Comparison of ENCODE assay signal across 14 mouse cellular contexts in genomic region chr17:48917411-48917810, GRCm38 (mm10). TPM values are rescaled to one million over a fixed set of nuclear protein-coding genes. Genes with fewer than 3 reads are reported as not detected.
A peak's percentile ranks its signal among the peaks of the same experiment; 100 is the strongest.
DNase-seq lines count a peak whose midpoint lies in the region; ATAC-seq and TF ChIP-seq lines count a peak whose summit lies in the region.
"Had no signal": no experiment of that assay in that cellular context is flagged by ENCODE, and none has a peak within 500 bp of the region (broad histone marks: within the 10 kb centered on the region; RNA-seq: fewer than 3 reads in every experiment).

No protein-coding gene starts in this region.

- no peak overlapping the region for H3K4me3 ChIP-seq in heart, embryonic 11.5 days (ENCODE audit: low read depth, low read length)
- H3K4me3 ChIP-seq in midbrain, embryonic 14.5 days (replicated peaks; ENCODE audit: low read depth, low read length) = no peak overlapping the region
- no peak overlapping the region for H3K4me3 ChIP-seq in midbrain, embryonic 11.5 days (ENCODE audit: low read depth, low read length)
- H3K4me3 ChIP-seq in myocyte = no peak overlapping the region
- H3K4me3 ChIP-seq in lung, postnatal 0 days (ENCODE audit: low read depth, low read length) = no peak overlapping the region
- H3K4me3 ChIP-seq: erythroblast, embryonic 14.5 days; intestine, embryonic 15.5 days; neural tube, embryonic 13.5 days had no signal

- no peaks in the 10 kb centered on the region for H3K4me1 ChIP-seq in heart, embryonic 11.5 days (ENCODE audit: control insufficient read depth, insufficient read depth, low read length)
- H3K4me1 ChIP-seq in midbrain, embryonic 14.5 days (ENCODE audit: control insufficient read depth, insufficient read depth, low read length) = no peaks in the 10 kb centered on the region
- no peaks in the 10 kb centered on the region for H3K4me1 ChIP-seq in midbrain, embryonic 11.5 days (ENCODE audit: control insufficient read depth, insufficient read depth, low read length)
- no peaks in the 10 kb centered on the region for H3K4me1 ChIP-seq in lung, postnatal 0 days (ENCODE audit: insufficient read depth, low read depth, low read length)
- H3K4me1 ChIP-seq: intestine, embryonic 15.5 days had no signal

- WGBS in heart, embryonic 11.5 days (ENCODE audit: insufficient replicate concordance) = 16% methylated on average over 11 of the region's 11 CpGs
- 20% methylated on average over 11 of the region's 11 CpGs for WGBS in midbrain, embryonic 14.5 days
- 17% methylated on average over 11 of the region's 11 CpGs for WGBS in midbrain, embryonic 11.5 days
- WGBS in lung, postnatal 0 days = 10% methylated on average over 11 of the region's 11 CpGs

- H3K9ac ChIP-seq in heart, embryonic 11.5 days (ENCODE audit: low read depth, low read length) = no peak overlapping the region
- no peak overlapping the region for H3K9ac ChIP-seq in midbrain, embryonic 14.5 days (replicated peaks; ENCODE audit: low read length)
- H3K9ac ChIP-seq in midbrain, embryonic 11.5 days (ENCODE audit: low read length) = no peak overlapping the region
- no peak overlapping the region for H3K9ac ChIP-seq in lung, postnatal 0 days (replicated peaks; ENCODE audit: low read depth)
- H3K9ac ChIP-seq: intestine, embryonic 15.5 days; neural tube, embryonic 13.5 days had no signal

- H3K9me3 ChIP-seq in heart, embryonic 11.5 days (replicated peaks; ENCODE audit: control insufficient read depth, low read length) = no peaks in the 10 kb centered on the region
- no peaks in the 10 kb centered on the region for H3K9me3 ChIP-seq in midbrain, embryonic 14.5 days (ENCODE audit: control insufficient read depth, low read length)
- H3K9me3 ChIP-seq in midbrain, embryonic 11.5 days (ENCODE audit: control insufficient read depth, low read length) = no peaks in the 10 kb centered on the region
- no peaks in the 10 kb centered on the region for H3K9me3 ChIP-seq in lung, postnatal 0 days (ENCODE audit: low read length)
- H3K9me3 ChIP-seq: intestine, embryonic 15.5 days; neural tube, embryonic 13.5 days had no signal

- peak; percentile 56 for DNase-seq in heart, postnatal 4 days
- peak; percentile 28 for DNase-seq in midbrain, embryonic 14.5 days
- DNase-seq in midbrain, embryonic 11.5 days (ENCODE audit: low spot score, missing footprints) = no peak
- peak; percentile 47 for DNase-seq in embryo, embryonic 9.5 days (ENCODE audit: extremely low spot score)
- DNase-seq in lung, postnatal 0 days (ENCODE audit: low spot score) = no peak
- DNase-seq: cerebellum, adult 18-20 months; spleen, adult 18-20 months; thymus, postnatal 25 days had no signal

- no peak overlapping the region for H3K27ac ChIP-seq in heart, embryonic 11.5 days (ENCODE audit: low read depth, low read length)
- H3K27ac ChIP-seq in midbrain, embryonic 14.5 days (replicated peaks; ENCODE audit: low read depth, low read length) = no peak overlapping the region
- H3K27ac ChIP-seq in midbrain, embryonic 11.5 days (ENCODE audit: low read depth, low read length) = no peak overlapping the region
- H3K27ac ChIP-seq in lung, postnatal 0 days (ENCODE audit: low read length) = no peak overlapping the region
- H3K27ac ChIP-seq: intestine, embryonic 15.5 days; neural tube, embryonic 13.5 days had no signal

- no peak overlapping the region for H3ac ChIP-seq in myocyte (ENCODE audit: control insufficient read depth, insufficient read length)

- TF ChIP-seq POLR2A in myocyte (IDR thresholded peaks at IDR 0.05; ENCODE audit: insufficient read length, low read depth) = no peak

- H3K36me3 ChIP-seq in heart, embryonic 11.5 days (ENCODE audit: control insufficient read depth, insufficient read depth, low read length) = no peaks in the 10 kb centered on the region
- no peaks in the 10 kb centered on the region for H3K36me3 ChIP-seq in midbrain, embryonic 14.5 days (ENCODE audit: control insufficient read depth, insufficient read depth, low read length)
- no peaks in the 10 kb centered on the region for H3K36me3 ChIP-seq in midbrain, embryonic 11.5 days (ENCODE audit: control insufficient read depth, insufficient read depth, low read length)
- no peaks in the 10 kb centered on the region for H3K36me3 ChIP-seq in myocyte (ENCODE audit: control insufficient read depth, insufficient read depth)
- H3K36me3 ChIP-seq in lung, postnatal 0 days (ENCODE audit: insufficient read depth, low read length) = no peaks in the 10 kb centered on the region
- H3K36me3 ChIP-seq: intestine, embryonic 15.5 days; neural tube, embryonic 13.5 days had no signal

- 0 out of 2 replicates have a peak, but pooled peaks cover 2% of the 10 kb centered on the region for H3K27me3 ChIP-seq in heart, embryonic 11.5 days (ENCODE audit: control insufficient read depth, insufficient read depth, low read length)
- H3K27me3 ChIP-seq in midbrain, embryonic 14.5 days (ENCODE audit: control insufficient read depth, insufficient read depth, low read length) = no peaks in the 10 kb centered on the region
- no peaks in the 10 kb centered on the region for H3K27me3 ChIP-seq in midbrain, embryonic 11.5 days (ENCODE audit: control insufficient read depth, insufficient read depth, low read length)
- no peaks in the 10 kb centered on the region for H3K27me3 ChIP-seq in myocyte (ENCODE audit: control insufficient read depth, insufficient read depth, insufficient read length)
- H3K27me3 ChIP-seq in lung, postnatal 0 days (replicated peaks; ENCODE audit: insufficient read depth, low read length) = no peaks in the 10 kb centered on the region
- H3K27me3 ChIP-seq: intestine, embryonic 15.5 days had no signal

- no peak for ATAC-seq in heart, embryonic 11.5 days (replicated peaks; ENCODE audit: insufficient number of reproducible peaks, low FRiP score, low TSS enrichment)
- no peak for ATAC-seq in midbrain, embryonic 14.5 days (ENCODE audit: low FRiP score, low TSS enrichment)
- ATAC-seq in midbrain, embryonic 11.5 days (ENCODE audit: low FRiP score) = no peak
- no peak for ATAC-seq in lung, postnatal 0 days
- ATAC-seq in inflammation-experienced regulatory T-cells, adult 6 months = no peak
- ATAC-seq: intestine, embryonic 15.5 days had no signal

- no peak for TF ChIP-seq EP300 in lung, postnatal 0 days (IDR thresholded peaks at IDR 0.05)

- no peaks in the 10 kb centered on the region for H3K79me2 ChIP-seq in myocyte (ENCODE audit: control insufficient read depth, insufficient read depth)

- no peak for TF ChIP-seq CTCF in lung, postnatal 0 days (IDR thresholded peaks at IDR 0.05)

- H3K4me2 ChIP-seq in heart, embryonic 11.5 days = no peak overlapping the region
- H3K4me2 ChIP-seq in midbrain, embryonic 14.5 days (ENCODE audit: low read length) = no peak overlapping the region
- no peak overlapping the region for H3K4me2 ChIP-seq in midbrain, embryonic 11.5 days
- no peak overlapping the region for H3K4me2 ChIP-seq in myocyte (ENCODE audit: low read depth)
- no peak overlapping the region for H3K4me2 ChIP-seq in lung, postnatal 0 days (replicated peaks; ENCODE audit: low read depth, low read length)
- H3K4me2 ChIP-seq: intestine, embryonic 15.5 days; neural tube, embryonic 13.5 days had no signal

TF ChIP-seq in myocyte, 11 proteins besides CTCF, POLR2A, EP300 and RAD21:
- TF ChIP-seq MAX (IDR thresholded peaks at IDR 0.05; ENCODE audit: low read depth) = no peak
- no peak for TF ChIP-seq E2F4 (IDR thresholded peaks at IDR 0.05; ENCODE audit: insufficient read depth)
- peak; percentile 40 for TF ChIP-seq REST (IDR thresholded peaks at IDR 0.05; ENCODE audit: insufficient read depth, insufficient read length)
TF ChIP-seq in myocyte: peak in this region for 1.

RNA-seq across cellular contexts. Expression of gene Lrfn2, which starts 14.8 kb away (rescaled TPM):
- under 1 TPM; 0.38 to 0.41 TPM for total RNA-seq in heart, postnatal 4 days (2021)
- polyA plus RNA-seq in heart, embryonic 11.5 days (2014; fragmentation: Nextera tagmentation; extraction: Ambion mirVana) = not detected in 2 replicates
- 5.3 and 7.9 TPM in 2 replicates for polyA plus RNA-seq in midbrain, embryonic 14.5 days (2014; fragmentation: Nextera tagmentation; extraction: Ambion mirVana)
- polyA plus RNA-seq in midbrain, embryonic 11.5 days (2014; fragmentation: Nextera tagmentation; extraction: Ambion mirVana) = 0.20 and 0.51 TPM in 2 replicates
- polyA plus RNA-seq in myocyte (2012; fragmentation: generic; extraction: Trizol) = not detected
- 0.04 TPM in 2 replicates for polyA plus RNA-seq in lung, postnatal 0 days (2015; fragmentation: Nextera tagmentation; extraction: Ambion mirVana)
- not detected for polyA plus RNA-seq in inflammation-experienced regulatory T-cells, adult 6 months (2017; shearing (Covaris generic))
- polyA plus RNA-seq: erythroblast, embryonic 14.5 days had no signal

Comparison
In these comparisons a context has a peak if more than half of its experiments do, and no peak if none do; other contexts are left out.
1. DNase-seq: peak in heart, postnatal 4 days (single experiment), midbrain, embryonic 14.5 days (single experiment) and embryo, embryonic 9.5 days (single experiment); none in midbrain, embryonic 11.5 days (single experiment) and lung, postnatal 0 days (single experiment).